Mouse (Mus musculus) urinary bladder, postnatal 4 days (tissue): ENCODE results near the gene Cdh13.

Source experiments
- DNase-seq, 2 experiments: peaks; one replicate each; pipeline ENCODE4 v3.0.0; 2021 to 2022; ENCODE audit warnings: low spot score in 2 of 2

Cdh13 gene

GRCm38 (mm10) chr8:118306957-118307356 lies 23.4 kb downstream of the Cdh13 start:
- no peak for DNase-seq

GRCm38 (mm10) chr8:118309106-118309505 lies 25.6 kb downstream of the Cdh13 start:
- no peak for DNase-seq

GRCm38 (mm10) chr8:118313426-118314187 lies 30.1 kb downstream of the Cdh13 start:
- DNase-seq = no peak

DNA sequence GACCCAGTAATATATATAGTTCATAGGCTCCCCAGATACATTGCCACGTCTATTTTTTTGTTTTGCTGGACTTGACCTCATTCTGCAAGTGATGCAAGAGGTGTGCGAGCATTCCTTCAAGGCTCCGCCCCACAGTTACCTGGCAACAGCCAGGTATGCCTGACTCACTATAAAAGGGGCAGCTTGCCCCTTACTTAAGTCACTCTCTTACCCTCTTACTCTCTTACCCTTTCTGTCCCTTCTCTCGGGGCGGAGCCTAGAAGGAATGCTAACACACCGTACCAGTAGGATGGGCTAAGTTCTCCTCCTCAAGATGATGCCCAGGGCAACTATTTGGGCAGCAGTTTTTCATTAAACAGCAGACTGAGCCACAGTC lies 30.6 kb downstream of the Cdh13 start:
- DNase-seq = no peak

DNA sequence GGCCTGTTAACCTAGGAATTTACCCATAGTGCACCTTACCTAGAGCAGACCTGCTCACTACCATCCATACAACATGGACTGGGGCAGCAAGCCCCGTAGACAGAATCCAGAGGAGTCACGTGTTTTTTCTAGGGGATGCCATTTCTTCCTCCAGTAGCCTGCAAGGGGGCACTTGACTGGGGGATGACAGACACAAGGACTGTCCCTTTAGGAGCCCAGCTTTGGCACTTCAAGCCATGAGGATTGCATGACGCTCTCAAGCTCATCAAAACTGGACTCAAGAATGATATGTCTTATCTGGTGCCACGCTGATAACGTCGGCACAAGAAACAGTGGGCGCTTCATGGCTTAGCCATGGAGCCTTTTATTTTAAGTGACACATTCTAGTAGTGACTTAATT lies 31.4 kb downstream of the Cdh13 start:
- DNase-seq = no peak

DNA sequence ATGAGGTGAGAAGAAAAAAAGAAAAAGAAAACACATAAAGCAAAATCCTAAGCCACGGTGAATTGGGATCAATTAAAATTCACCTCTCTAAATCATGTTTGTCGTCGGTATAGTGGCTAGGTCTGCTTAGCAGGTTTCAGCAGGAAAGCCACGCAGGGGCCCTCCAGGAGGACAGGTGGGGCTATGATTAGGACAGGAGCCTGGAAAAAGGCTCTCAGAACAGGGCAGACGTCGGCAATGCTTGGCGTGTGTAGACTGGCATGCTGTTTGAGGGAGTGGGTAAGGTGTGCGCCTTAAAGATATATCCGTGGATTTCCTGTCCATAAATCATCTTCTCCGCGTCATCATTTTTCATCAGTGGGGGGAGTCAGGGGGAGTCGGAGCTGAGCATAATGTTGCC lies 32.9 kb downstream of the Cdh13 start:
- no peak for DNase-seq

- DNase-seq = no peak
These were observed 37.0 kb downstream of the Cdh13 start for GRCm38 (mm10) chr8:118320566-118320965.

- no peak for DNase-seq
These were observed 39.9 kb downstream of the Cdh13 start for GRCm38 (mm10) chr8:118323421-118323820.

- DNase-seq = no peak
These were observed 51.4 kb downstream of the Cdh13 start for GRCm38 (mm10) chr8:118334933-118335332.

- DNase-seq = no peak
These were observed 56.2 kb downstream of the Cdh13 start for GRCm38 (mm10) chr8:118339711-118340110.

DNA sequence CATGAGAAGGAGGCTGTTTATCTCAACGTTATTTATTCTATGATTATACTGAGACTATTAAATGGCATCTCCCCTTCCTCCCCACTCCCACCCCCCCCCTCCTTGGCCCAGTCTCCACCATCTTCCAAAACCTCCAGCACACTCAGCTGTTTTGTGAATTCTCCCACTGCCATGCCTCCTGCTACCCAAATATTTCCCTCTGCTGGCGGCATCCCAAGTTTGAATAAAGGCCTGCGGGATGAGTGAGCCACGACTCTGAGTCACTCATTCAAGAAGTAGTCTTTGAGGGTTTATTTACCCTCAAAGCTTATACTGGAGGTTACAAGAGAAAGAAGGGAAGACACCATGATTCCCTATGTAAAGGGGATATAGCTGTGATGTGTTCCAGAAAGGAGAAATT lies 59.7 kb downstream of the Cdh13 start:
- DNase-seq = no peak

GRCm38 (mm10) chr8:118348710-118349489 lies 65.4 kb downstream of the Cdh13 start:
- no peak for DNase-seq

GRCm38 (mm10) chr8:118350136-118350535 lies 66.6 kb downstream of the Cdh13 start:
- no peak for DNase-seq

DNA sequence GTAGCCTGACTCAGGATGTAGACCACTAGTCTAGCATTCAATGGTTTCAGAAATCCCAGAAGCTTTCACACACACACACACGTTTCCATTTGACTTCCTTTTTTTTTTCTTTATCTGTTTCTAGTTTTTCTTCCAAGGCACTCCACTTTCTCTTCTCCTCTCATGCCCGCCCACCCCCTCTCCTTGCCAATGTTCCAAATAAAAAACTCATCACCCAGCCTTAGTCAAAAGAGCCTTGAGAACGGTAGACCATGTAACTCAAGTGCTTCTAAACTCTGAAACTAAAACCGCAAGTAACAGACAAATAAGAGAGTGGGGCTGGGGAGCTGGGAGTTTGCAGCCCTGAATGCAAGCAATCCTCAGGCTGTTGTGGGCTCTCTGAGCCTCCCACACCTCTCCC lies 69.5 kb downstream of the Cdh13 start:
- DNase-seq = no peak

GRCm38 (mm10) chr8:118357067-118357466 lies 73.5 kb downstream of the Cdh13 start:
- DNase-seq = no peak

DNA sequence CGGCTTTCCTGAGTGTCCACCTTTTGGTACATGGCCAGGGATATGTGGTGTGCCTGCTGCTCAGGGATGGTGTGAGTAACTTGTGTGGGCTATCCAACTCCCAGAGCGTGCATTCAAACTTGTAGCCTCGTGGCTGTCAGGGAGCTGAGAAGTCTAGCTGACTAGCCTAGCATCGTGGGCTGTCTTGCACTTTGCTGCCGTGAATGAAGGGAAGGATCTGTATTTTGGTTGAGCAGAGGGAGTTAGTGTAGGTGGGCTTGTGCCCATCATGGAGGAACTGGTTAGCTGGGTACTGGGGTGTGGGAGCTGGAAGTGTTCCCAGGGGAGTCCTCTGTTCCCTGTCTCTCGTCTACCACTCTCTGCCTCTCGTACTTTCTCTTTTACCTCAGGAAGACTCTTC lies 74.1 kb downstream of the Cdh13 start:
- no peak for DNase-seq

DNA sequence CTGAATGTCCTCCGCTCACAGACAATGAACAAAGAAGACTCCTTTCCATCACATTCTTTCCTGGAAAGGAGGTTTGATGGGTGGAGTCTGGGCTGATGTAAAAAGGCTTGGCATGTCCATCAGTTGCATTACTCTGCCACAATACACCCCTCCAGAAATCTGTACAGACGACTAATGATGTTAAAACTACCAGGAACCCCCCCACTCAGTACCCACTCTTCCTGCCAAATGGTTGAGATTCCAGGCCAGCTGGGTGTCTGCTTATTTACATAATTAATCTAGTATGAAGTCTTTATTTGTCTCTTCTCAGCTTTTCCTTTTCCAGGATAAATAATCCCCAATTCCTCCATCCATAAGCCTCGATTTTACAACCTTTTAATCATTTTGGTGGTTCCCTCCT lies 80.2 kb downstream of the Cdh13 start:
- no peak for DNase-seq

GRCm38 (mm10) chr8:118373092-118373491 lies 89.6 kb downstream of the Cdh13 start:
- no peak for DNase-seq

DNA sequence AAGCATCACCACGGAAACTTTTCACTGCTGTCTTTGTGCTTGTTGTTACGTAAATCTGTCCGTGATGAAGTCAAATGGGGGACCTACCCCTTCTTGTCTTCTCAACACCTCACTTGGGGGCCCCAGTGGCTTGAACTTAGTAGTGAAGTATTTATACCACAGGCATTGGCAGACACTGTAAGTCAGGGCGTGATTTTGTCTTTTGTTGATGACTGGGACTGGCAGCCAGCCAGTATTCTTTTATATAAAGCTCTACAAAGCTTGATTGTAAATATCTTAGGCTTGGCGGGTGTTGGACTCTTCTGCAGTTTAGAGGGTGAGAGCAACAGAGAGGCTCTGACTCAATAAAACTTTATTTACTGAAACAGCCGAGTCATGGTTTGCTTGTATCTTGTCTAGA lies 91.2 kb downstream of the Cdh13 start:
- DNase-seq = no peak

- no peak for DNase-seq
These were observed 93.3 kb downstream of the Cdh13 start for GRCm38 (mm10) chr8:118376791-118377190.

GRCm38 (mm10) chr8:118378985-118379384 lies 95.5 kb downstream of the Cdh13 start:
- DNase-seq = no peak

GRCm38 (mm10) chr8:118379657-118380056 lies 96.1 kb downstream of the Cdh13 start:
- DNase-seq = no peak

- DNase-seq = no peak
These were observed 96.5 kb downstream of the Cdh13 start for GRCm38 (mm10) chr8:118380058-118380457.
